Mouse (Mus musculus): ENCODE results near the gene Sec24c.

DNA sequence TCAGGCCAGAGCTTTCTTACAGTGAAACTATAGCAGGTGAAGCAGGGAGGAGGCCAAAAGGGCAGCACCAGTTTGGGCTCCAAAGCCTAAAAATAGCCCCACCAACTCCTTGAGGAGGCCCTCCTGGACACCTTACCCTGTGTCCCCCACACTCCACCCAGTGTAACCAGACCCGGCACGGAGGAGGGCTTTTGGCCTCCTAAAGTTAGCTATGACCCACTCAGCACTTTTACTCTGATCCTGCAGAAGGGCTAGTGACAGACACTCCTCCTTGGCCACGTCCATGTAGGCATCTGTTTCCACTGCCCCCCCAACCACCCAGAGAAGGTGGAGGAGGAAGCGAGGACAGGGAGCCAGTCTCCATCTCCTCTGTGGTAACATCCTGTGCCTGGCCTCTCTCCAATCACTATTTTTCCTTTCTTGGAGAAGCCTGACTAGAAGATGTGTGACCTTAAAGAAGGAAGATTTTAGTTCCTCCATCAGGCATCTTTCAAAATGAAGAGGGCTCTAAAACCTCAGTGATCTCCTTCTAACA is 22.3 kb upstream of the Sec24c start:
- no peak for TF ChIP-seq POLR2A (IDR thresholded peaks at IDR 0.05; ENCODE audit: insufficient read depth, low read depth, low read length)
- TF ChIP-seq EP300 (IDR thresholded peaks at IDR 0.05; ENCODE audit: insufficient read depth, low read depth, low read length): no peak
